Mouse (Mus musculus): ENCODE measurements around the gene Snapin. TPM values are rescaled to one million over a fixed set of nuclear protein-coding genes. Genes with fewer than 3 reads are reported as not detected.

The Snapin gene
- total and polyA plus RNA-seq, 3 experiments, result 18.9 to 39.8 (median 37.8) TPM

GRCm38 (mm10) chr3:90472213-90472612 lies 18.6 kb downstream of the Snapin start:
- dilution Hi-C loops (cut with MboI; ENCODE audit: extremely low pct_ligation_motif_present, extremely low pct_unique_long_range_greater_than_20kb, low sequenced_read_pairs) (no loop called here), in situ Hi-C loops (cut with MboI; ENCODE audit: low pct_ligation_motif_present, low pct_unique_long_range_greater_than_20kb, low sequenced_read_pairs) (no loop called here)
- H3K4me1 ChIP-seq (ENCODE audit: control insufficient read depth in 1 of 2, insufficient read depth in 2 of 2), result peaks cover 2 to 12% of the 10 kb centered on the region in 2 experiments; a peak in 2 of 4 replicates
- no peak overlapping the region for H3K4me3 ChIP-seq (replicated peaks in 1 of 3; ENCODE audit: low read depth in 2 of 3, low read length in 2 of 3, poor library complexity in 1 of 3)
- TF ChIP-seq KAT2A (IDR thresholded peaks at IDR 0.05; ENCODE audit: insufficient replicate concordance, low read length), result no peak
- TF ChIP-seq CTCF (conservative IDR thresholded peaks at IDR 0.05 in 1 of 2, IDR thresholded peaks at IDR 0.05 in 1 of 2; ENCODE audit: low read depth in 2 of 2, low read length in 2 of 2), result peak; percentile 63 to 76
- TF ChIP-seq POLR2AphosphoS2 (IDR thresholded peaks at IDR 0.05; ENCODE audit: low read depth, low read length), result no peak
- peak; percentile 5 for TF ChIP-seq RAD21 (IDR thresholded peaks at IDR 0.05; ENCODE audit: low read depth, low read length)
- peak; percentile 33; the same call in 1 of the 2 replicates for TF ChIP-seq SMC3 (IDR thresholded peaks at IDR 0.05; ENCODE audit: low read depth, low read length)
- peak; percentile 45; the same call in 1 of the 2 replicates for TF ChIP-seq NELFE (IDR thresholded peaks at IDR 0.05; ENCODE audit: low read depth, low read length)
- TF ChIP-seq SIN3A (IDR thresholded peaks at IDR 0.05; ENCODE audit: low read length), result peak; percentile 56; the same call in 1 of the 2 replicates
- peak; percentile 92 for TF ChIP-seq ELF1 (IDR thresholded peaks at IDR 0.05; ENCODE audit: low read depth, low read length)
- peak; percentile 59 for TF ChIP-seq HCFC1 (IDR thresholded peaks at IDR 0.05; ENCODE audit: low read depth, low read length)
- no peak for TF ChIP-seq BHLHE40 (IDR thresholded peaks at IDR 0.05; ENCODE audit: low read depth, low read length)
- TF ChIP-seq TBP (conservative IDR thresholded peaks at IDR 0.05; ENCODE audit: low read depth, low read length), result 0 out of 2 replicates have a peak, but pooled peaks have one; percentile 36
- TF ChIP-seq POLR2A (IDR thresholded peaks at IDR 0.05; ENCODE audit: low read depth, low read length), result peak; percentile 38; the same call in 1 of the 2 replicates
- 0 out of 2 replicates have a peak, but pooled peaks have one; percentile 19 for TF ChIP-seq TCF12 (IDR thresholded peaks at IDR 0.05; ENCODE audit: low read depth, low read length)
- H3K36me3 ChIP-seq (replicated peaks in 1 of 2; ENCODE audit: control insufficient read depth in 1 of 2, insufficient read depth in 1 of 2, low read length in 1 of 2), result no peaks in the 10 kb centered on the region
- H3K79me2 ChIP-seq (replicated peaks; ENCODE audit: control insufficient read depth, extremely low read depth, insufficient read depth, poor library complexity, severe bottlenecking), result peaks cover 12% of the 10 kb centered on the region
- DNase-seq (ENCODE audit: extremely low read depth), result peak; percentile 79
- 0 out of 2 replicates have a peak overlapping the region, but pooled peaks have one; percentile 13 for H3K27ac ChIP-seq (ENCODE audit: insufficient read depth, low read depth)
- H3K9ac ChIP-seq (ENCODE audit: insufficient read depth, low read depth), result no peak overlapping the region
- no peak overlapping the region for H3K4me2 ChIP-seq (ENCODE audit: insufficient read depth, low read depth, poor library complexity, severe bottlenecking)
- no peaks in the 10 kb centered on the region for H3K27me3 ChIP-seq (replicated peaks)
- no peaks in the 10 kb centered on the region for H3K9me3 ChIP-seq (replicated peaks; ENCODE audit: low read length)

GRCm38 (mm10) chr3:90467618-90468300 lies 23.1 kb downstream of the Snapin start:
- Histone ChIP-seq H3K27me3 (replicated peaks) (peaks cover 6% of the 10 kb centered on the region), H3K4me1 (ENCODE audit: control insufficient read depth in 1 of 2, insufficient read depth in 2 of 2) (peaks cover 9 to 10% of the 10 kb centered on the region in 2 experiments; a peak in 2 of 4 replicates), H3K4me3 (replicated peaks in 1 of 3; ENCODE audit: low read depth in 2 of 3, low read length in 2 of 3, poor library complexity in 1 of 3) (no peak overlapping the region), H3K79me2 (replicated peaks; ENCODE audit: control insufficient read depth, extremely low read depth, insufficient read depth, poor library complexity, severe bottlenecking) (no peaks in the 10 kb centered on the region), H3K9ac (ENCODE audit: insufficient read depth, low read depth) (no peak overlapping the region), H3K4me2 (ENCODE audit: insufficient read depth, low read depth, poor library complexity, severe bottlenecking) (no peak overlapping the region), H3K9me3 (replicated peaks; ENCODE audit: low read length) (peaks cover 11% of the 10 kb centered on the region), H3K36me3 (replicated peaks in 1 of 2; ENCODE audit: control insufficient read depth in 1 of 2, insufficient read depth in 1 of 2, low read length in 1 of 2) (no peaks in the 10 kb centered on the region), H3K27ac (ENCODE audit: insufficient read depth, low read depth) (no peak overlapping the region)
- dilution Hi-C loops (cut with MboI; ENCODE audit: extremely low pct_ligation_motif_present, extremely low pct_unique_long_range_greater_than_20kb, low sequenced_read_pairs), result no loop called here
- no peak for DNase-seq (ENCODE audit: extremely low read depth)
- in situ Hi-C loops (cut with MboI; ENCODE audit: low pct_ligation_motif_present, low pct_unique_long_range_greater_than_20kb, low sequenced_read_pairs), result loop anchor here (5.0 kb wide), 1 partner anchor 50 kb away; no protein-coding TSS in a partner anchor
- TF ChIP-seq CTCF (conservative IDR thresholded peaks at IDR 0.05 in 1 of 2, IDR thresholded peaks at IDR 0.05 in 1 of 2; ENCODE audit: low read depth in 2 of 2, low read length in 2 of 2), result peak in 1 of 2 experiments; percentile 16; a peak in 2 of 4 replicates
- TF ChIP-seq EP300 (IDR thresholded peaks at IDR 0.05; ENCODE audit: low read length), result no peak
